Mouse (Mus musculus) neural tube, embryonic 11.5 days (tissue): ENCODE measurements at regions not wholly inside any gene's neighbourhood (a gene's known extent, or its start where the extent isn't known, plus 50 kb on each side); places are given as distances from the start of the nearest gene placed in this dataset.

Experiments used
- ATAC-seq: fragments of 200-750 bp; cut with Nextera tagmentation; 2 replicates; pipeline ENCODE4 v1.8.0; 2017; ENCODE audit warnings: moderate number of reproducible peaks, mild to moderate bottlenecking, moderate TSS enrichment, moderate library complexity; ENCODE audit not compliant: insufficient read depth, low FRiP score, low TSS enrichment
- DNase-seq: peaks from one replicate; pipeline ENCODE4 v3.0.0-alpha.2; 2015; ENCODE audit warnings: low spot score
- H3K27ac ChIP-seq: fragments of 300-500 bp; sonication (generic); 2 replicates; pipeline ENCODE4 v1.5.1; 2014; ENCODE audit warnings: low read depth, mild to moderate bottlenecking, low read length
- H3K27me3 ChIP-seq: fragments of 300-500 bp; sonication (generic); 2 replicates; pipeline ENCODE4 v1.6.1; 2014; ENCODE audit warnings: mild to moderate bottlenecking, low read length, mixed read lengths; ENCODE audit not compliant: control insufficient read depth, insufficient read depth
- H3K36me3 ChIP-seq: fragments of 300-500 bp; sonication (generic); 2 replicates; pipeline ENCODE4 v1.6.1; 2014; ENCODE audit warnings: mild to moderate bottlenecking, low read length, moderate library complexity, mixed read lengths; ENCODE audit not compliant: control insufficient read depth, insufficient read depth
- H3K4me1 ChIP-seq: fragments of 300-500 bp; sonication (generic); 2 replicates; pipeline ENCODE4 v1.6.1; 2014; ENCODE audit warnings: low read length, mixed read lengths; ENCODE audit not compliant: control insufficient read depth, insufficient read depth
- H3K4me2 ChIP-seq: fragments of 300-500 bp; sonication (generic); 2 replicates; pipeline ENCODE4 v1.6.1; 2014; ENCODE audit warnings: low read depth, mild to moderate bottlenecking, moderate library complexity
- H3K4me3 ChIP-seq: fragments of 300-500 bp; sonication (generic); 2 replicates; pipeline ENCODE4 v1.5.1; 2014; ENCODE audit warnings: low read depth, low read length
- H3K9ac ChIP-seq: fragments of 300-500 bp; sonication (generic); 2 replicates; pipeline ENCODE4 v1.6.1; 2014; ENCODE audit warnings: mild to moderate bottlenecking, low read length
- H3K9me3 ChIP-seq: fragments of 300-500 bp; sonication (generic); 2 replicates; pipeline ENCODE4 v1.6.1; 2016; ENCODE audit warnings: low read length; ENCODE audit not compliant: control insufficient read depth
- WGBS: fragments of 180-500 bp; shearing (Covaris S2); extraction: QIAGEN DNeasy Blood & Tissue Kit; methylation state at CpG from one replicate; pipeline ENCODE4 v1.1.7; 2014; 5-methylcytosine and 5-hydroxymethylcytosine counted together

DNA sequence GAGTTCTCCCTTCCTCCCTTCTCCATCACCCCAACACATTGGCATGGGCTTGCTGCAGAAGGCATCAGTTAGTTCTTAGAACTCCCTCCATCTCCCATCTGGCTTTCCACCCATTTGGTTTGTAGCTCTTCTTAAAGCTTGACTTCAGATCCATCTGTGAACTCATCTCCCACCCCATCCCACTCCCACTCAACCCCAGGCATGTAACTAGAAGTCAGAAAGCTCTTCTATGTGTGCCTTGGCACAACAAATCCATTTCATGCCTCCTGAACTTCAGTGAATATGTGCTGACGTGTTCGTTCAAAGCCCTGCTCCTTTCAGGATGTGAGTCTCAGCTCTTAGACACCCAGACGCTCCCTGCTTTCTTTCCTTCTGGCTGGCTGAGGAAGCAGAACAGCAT is 81.0 kb upstream of the Rbm19 start:
- Histone ChIP-seq H3K27me3 (no peaks in the 10 kb centered on the region), H3K4me3 (no peak overlapping the region), H3K36me3 (no peaks in the 10 kb centered on the region), H3K27ac (no peak overlapping the region), H3K9ac (no peak overlapping the region), H3K9me3 (no peaks in the 10 kb centered on the region), H3K4me1 (no peaks in the 10 kb centered on the region), H3K4me2 (no peak overlapping the region)
- DNase-seq, result no peak
- 85% methylated on average over 3 of the region's 3 CpGs for WGBS
- no peak for ATAC-seq

GRCm38 (mm10) chr5:120037806-120038205 is 78.5 kb upstream of the Rbm19 start:
- DNase-seq, result no peak
- 96% methylated on average over 3 of the region's 3 CpGs for WGBS
- no peak overlapping the region for H3K27ac ChIP-seq
- no peaks in the 10 kb centered on the region for H3K9me3 ChIP-seq
- no peak overlapping the region for H3K4me3 ChIP-seq
- no peak overlapping the region for H3K9ac ChIP-seq
- no peaks in the 10 kb centered on the region for H3K36me3 ChIP-seq
- no peaks in the 10 kb centered on the region for H3K27me3 ChIP-seq
- no peak for ATAC-seq
- no peaks in the 10 kb centered on the region for H3K4me1 ChIP-seq
- no peak overlapping the region for H3K4me2 ChIP-seq

GRCm38 (mm10) chr5:120043786-120044185 is 72.5 kb upstream of the Rbm19 start:
- 83% methylated on average over 4 of the region's 4 CpGs for WGBS
- ATAC-seq, result no peak
- Histone ChIP-seq H3K4me1 (no peaks in the 10 kb centered on the region), H3K9ac (no peak overlapping the region), H3K36me3 (no peaks in the 10 kb centered on the region), H3K4me2 (no peak overlapping the region), H3K27me3 (no peaks in the 10 kb centered on the region), H3K9me3 (no peaks in the 10 kb centered on the region), H3K27ac (no peak overlapping the region), H3K4me3 (no peak overlapping the region)
- no peak for DNase-seq

- H3K4me3 ChIP-seq, result no peak overlapping the region
- no peak overlapping the region for H3K9ac ChIP-seq
- no peaks in the 10 kb centered on the region for H3K4me1 ChIP-seq
- ATAC-seq, result no peak
- no peaks in the 10 kb centered on the region for H3K27me3 ChIP-seq
- DNase-seq, result no peak
- no peaks in the 10 kb centered on the region for H3K9me3 ChIP-seq
- no peak overlapping the region for H3K27ac ChIP-seq
- H3K36me3 ChIP-seq, result no peaks in the 10 kb centered on the region
- H3K4me2 ChIP-seq, result no peak overlapping the region
- WGBS, result 91% methylated on average over 7 of the region's 7 CpGs
Measured at GRCm38 (mm10) chr5:120049063-120049781, 67.0 kb upstream of the Rbm19 start.

GRCm38 (mm10) chr5:120050728-120051436 is 65.4 kb upstream of the Rbm19 start:
- WGBS, result 88% methylated on average over 8 of the region's 8 CpGs
- no peak overlapping the region for H3K4me3 ChIP-seq
- DNase-seq (no peak), ATAC-seq (no peak)
- H3K9me3 ChIP-seq, result no peaks in the 10 kb centered on the region
- no peak overlapping the region for H3K27ac ChIP-seq
- no peaks in the 10 kb centered on the region for H3K4me1 ChIP-seq
- no peaks in the 10 kb centered on the region for H3K36me3 ChIP-seq
- no peak overlapping the region for H3K4me2 ChIP-seq
- H3K27me3 ChIP-seq, result no peaks in the 10 kb centered on the region
- H3K9ac ChIP-seq, result no peak overlapping the region

DNA sequence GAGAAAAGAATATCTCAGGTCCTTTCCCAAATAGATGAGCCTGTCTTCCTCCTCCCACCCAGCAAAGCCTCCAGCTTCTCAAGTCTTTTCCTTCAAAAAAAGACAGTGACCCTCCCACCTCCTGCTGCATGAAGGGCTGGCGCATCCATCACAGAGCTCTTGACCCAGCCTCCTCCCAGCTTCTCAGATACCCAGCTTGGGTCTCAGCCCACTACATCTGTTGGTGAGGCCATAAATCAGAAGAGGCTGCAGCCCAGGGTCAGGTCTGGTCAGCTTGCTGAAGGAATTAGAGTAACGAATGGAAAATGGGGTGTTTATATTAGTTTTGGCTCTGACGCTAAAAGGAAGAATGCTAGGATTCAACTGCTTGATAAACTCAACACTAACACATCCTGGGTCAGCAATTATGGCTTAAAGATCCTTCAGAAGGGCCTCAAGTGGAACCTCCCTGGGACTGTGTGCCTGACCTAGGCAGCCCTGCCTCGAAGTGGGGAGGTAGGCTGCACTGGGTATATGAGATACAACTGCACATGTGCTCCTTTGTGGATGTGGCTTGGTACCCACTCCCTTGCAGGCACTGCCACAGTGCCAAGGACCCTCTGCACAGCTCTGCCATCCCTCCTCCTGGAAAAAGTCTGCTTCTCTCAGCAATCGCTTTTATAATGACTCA is 61.6 kb upstream of the Rbm19 start:
- Histone ChIP-seq H3K27me3 (no peaks in the 10 kb centered on the region), H3K4me2 (no peak overlapping the region), H3K4me3 (no peak overlapping the region), H3K27ac (no peak overlapping the region), H3K9me3 (no peaks in the 10 kb centered on the region), H3K4me1 (no peaks in the 10 kb centered on the region), H3K36me3 (no peaks in the 10 kb centered on the region), H3K9ac (no peak overlapping the region)
- WGBS, result 72% methylated on average over 5 of the region's 5 CpGs
- ATAC-seq (no peak), DNase-seq (no peak)
